13 mouse cellular contexts compared by ENCODE assay signal in genomic region chr14:55460297-55460696, GRCm38 (mm10). TPM values are rescaled to one million over a fixed set of nuclear protein-coding genes. Genes with fewer than 3 reads are reported as not detected.
A peak's percentile ranks its signal among the peaks of the same experiment; 100 is the strongest.
DNase-seq lines count a peak whose midpoint lies in the region; ATAC-seq and TF ChIP-seq lines count a peak whose summit lies in the region.
"Had no signal": no experiment of that assay in that cellular context is flagged by ENCODE, and none has a peak within 500 bp of the region (broad histone marks: within the 10 kb centered on the region; RNA-seq: fewer than 3 reads in every experiment).

No protein-coding gene starts in this region.

- H3K36me3 ChIP-seq in kidney, adult 2 months (ENCODE audit: control insufficient read depth, insufficient read depth, low read length) = no peaks in the 10 kb centered on the region
- H3K36me3 ChIP-seq in small intestine, adult 2 months (ENCODE audit: control insufficient read depth, insufficient read depth, low read length) = no peaks in the 10 kb centered on the region
- H3K36me3 ChIP-seq in heart, embryonic 10.5 days = no peaks in the 10 kb centered on the region
- H3K36me3 ChIP-seq: heart, embryonic 13.5 days had no signal

- no peak overlapping the region for H3K4me3 ChIP-seq in kidney, adult 2 months (ENCODE audit: insufficient read depth, low read depth, low read length)
- no peak overlapping the region for H3K4me3 ChIP-seq in layer of hippocampus, adult 2 months
- 0 out of 2 replicates have a peak overlapping the region, but pooled peaks have one; percentile 15 for H3K4me3 ChIP-seq in small intestine, adult 2 months (ENCODE audit: low read depth, low read length)
- no peak overlapping the region for H3K4me3 ChIP-seq in lung, adult 2 months (replicated peaks; ENCODE audit: extremely low read depth, low read depth, low read length)
- no peak overlapping the region for H3K4me3 ChIP-seq in heart, embryonic 10.5 days
- H3K4me3 ChIP-seq: heart, embryonic 13.5 days had no signal

- WGBS in kidney, adult 2 months = 38% methylated on average over 10 of the region's 10 CpGs
- WGBS in small intestine, adult 2 months = 28% methylated on average over 10 of the region's 10 CpGs
- WGBS in lung, adult 2 months = 65% methylated on average over 10 of the region's 10 CpGs
- 70% methylated on average over 10 of the region's 10 CpGs for WGBS in heart, embryonic 10.5 days

- TF ChIP-seq CTCF in kidney, adult 2 months (conservative IDR thresholded peaks at IDR 0.05; ENCODE audit: insufficient read depth, insufficient read length, low read depth, low read length) = no peak
- TF ChIP-seq CTCF in layer of hippocampus, adult 2 months (conservative IDR thresholded peaks at IDR 0.05) = no peak
- no peak for TF ChIP-seq CTCF in small intestine, adult 2 months (IDR thresholded peaks at IDR 0.05; ENCODE audit: extremely low read depth, insufficient read length, insufficient replicate concordance, low read depth, low read length)
- TF ChIP-seq CTCF in lung, adult 2 months (IDR thresholded peaks at IDR 0.05; ENCODE audit: insufficient read depth, low read length) = no peak

- peak overlapping the region; percentile 53 for H3K27ac ChIP-seq in kidney, adult 2 months (ENCODE audit: insufficient read depth, low read depth, low read length)
- H3K27ac ChIP-seq in layer of hippocampus, adult 2 months = peak overlapping the region; percentile 48
- peak overlapping the region; percentile 42 for H3K27ac ChIP-seq in small intestine, adult 2 months (ENCODE audit: insufficient read depth, low read depth, low read length)
- H3K27ac ChIP-seq in heart, embryonic 10.5 days = no peak overlapping the region
- H3K27ac ChIP-seq: heart, embryonic 13.5 days had no signal

- H3K4me1 ChIP-seq in kidney, adult 2 months (ENCODE audit: control insufficient read depth, insufficient read depth, low read length) = peaks cover 33% of the 10 kb centered on the region
- peaks cover 12% of the 10 kb centered on the region for H3K4me1 ChIP-seq in small intestine, adult 2 months (ENCODE audit: control insufficient read depth, insufficient read depth, insufficient read length, low read length)
- H3K4me1 ChIP-seq in lung, adult 2 months (ENCODE audit: control insufficient read depth, insufficient read depth, low read length) = no peaks in the 10 kb centered on the region
- H3K4me1 ChIP-seq in heart, embryonic 10.5 days = no peaks in the 10 kb centered on the region
- H3K4me1 ChIP-seq: heart, embryonic 13.5 days had no signal

- peak; percentile 24 to 38 for DNase-seq in frontal cortex, adult 2 months (ENCODE audit: extremely low spot score in 1 of 2, low spot score in 1 of 2)
- no peak for DNase-seq in frontal cortex, postnatal 10 days (ENCODE audit: low spot score in 2 of 2)
- DNase-seq in kidney, adult 2 months = peak; percentile 77
- peak; percentile 68 to 74 for DNase-seq in layer of hippocampus, adult 2 months (ENCODE audit: low spot score in 2 of 2)
- DNase-seq in lung, adult 2 months = no peak
- no peak for DNase-seq in heart, embryonic 10.5 days (ENCODE audit: low spot score)
- DNase-seq: adrenal gland, adult 8-10 months; cerebellum, adult 11-12 months; forebrain, postnatal 0 days had no signal

- H3K27me3 ChIP-seq in kidney, adult 2 months (replicated peaks; ENCODE audit: control insufficient read depth, insufficient read depth, low read length) = no peaks in the 10 kb centered on the region; the same call in 1 of the 2 replicates
- no peaks in the 10 kb centered on the region for H3K27me3 ChIP-seq in small intestine, adult 2 months (ENCODE audit: control insufficient read depth, insufficient read depth, low read length)
- H3K27me3 ChIP-seq in heart, embryonic 10.5 days (ENCODE audit: insufficient read depth, poor library complexity, severe bottlenecking) = no peaks in the 10 kb centered on the region; the same call in 1 of the 2 replicates

- no peaks in the 10 kb centered on the region for H3K9me3 ChIP-seq in heart, embryonic 10.5 days
- H3K9me3 ChIP-seq: heart, embryonic 13.5 days had no signal

- ATAC-seq in erythroblast, adult 5-6 weeks (replicated peaks; ENCODE audit: low FRiP score, poor library complexity, severe bottlenecking) = no peak
- ATAC-seq: forebrain, postnatal 0 days; hindbrain, embryonic 16.5 days had no signal

- TF ChIP-seq POLR2A in kidney, adult 2 months (IDR thresholded peaks at IDR 0.05; ENCODE audit: low read depth, low read length) = no peak
- no peak for TF ChIP-seq POLR2A in small intestine, adult 2 months (IDR thresholded peaks at IDR 0.05; ENCODE audit: low read depth, low read length)
- TF ChIP-seq POLR2A in lung, adult 2 months (IDR thresholded peaks at IDR 0.05; ENCODE audit: borderline replicate concordance, extremely low read depth, low read depth, low read length) = no peak

RNA-seq across cellular contexts. Expression of gene Dhrs4, which starts 18.3 kb away (rescaled TPM):
- polyA plus RNA-seq in frontal cortex, adult 2 months (2012; rRNA removed) = 17.1 and 17.6 TPM in 2 replicates
- 141 and 173 TPM in 2 replicates for polyA plus RNA-seq in kidney, adult 2 months (2012; rRNA removed)
- 10 to 100 TPM; 18.6 to 23.7 TPM for total RNA-seq in layer of hippocampus, adult 2 months (2021)
- 44.8 and 62.5 TPM in 2 replicates for polyA plus RNA-seq in small intestine, adult 2 months (2012; rRNA removed)
- polyA plus RNA-seq in lung, adult 2 months (2012; rRNA removed) = 25.0 and 28.1 TPM in 2 replicates
- 12.7 and 16.9 TPM in 2 replicates for total RNA-seq in erythroblast, adult 5-6 weeks (2015; ENCODE audit: low replicate concordance)
- total RNA-seq in erythroblast, adult 5-6 weeks (2017; ENCODE audit: low replicate concordance) = 9.8 and 19.1 TPM in 2 replicates
- 62.6 and 85.5 TPM in 2 replicates for polyA plus RNA-seq in heart, embryonic 10.5 days (2016; fragmentation: Nextera tagmentation; extraction: Ambion mirVana)

RNA-seq across cellular contexts. Expression of gene Carmil3, which starts 30.2 kb away (rescaled TPM):
- polyA plus RNA-seq in frontal cortex, adult 2 months (2012; rRNA removed) = 69.2 and 72.1 TPM in 2 replicates
- 3.5 and 3.8 TPM in 2 replicates for polyA plus RNA-seq in kidney, adult 2 months (2012; rRNA removed)
- total RNA-seq in layer of hippocampus, adult 2 months (2021) = 10 to 100 TPM; 57.9 to 64.4 TPM
- polyA plus RNA-seq in small intestine, adult 2 months (2012; rRNA removed) = 2.0 and 2.1 TPM in 2 replicates
- 1.8 and 3.0 TPM in 2 replicates for polyA plus RNA-seq in lung, adult 2 months (2012; rRNA removed)
- not detected in 2 replicates for total RNA-seq in erythroblast, adult 5-6 weeks (2015; ENCODE audit: low replicate concordance)
- not detected in 2 replicates for total RNA-seq in erythroblast, adult 5-6 weeks (2017; ENCODE audit: low replicate concordance)
- 1.5 and 3.3 TPM in 2 replicates for polyA plus RNA-seq in heart, embryonic 10.5 days (2016; fragmentation: Nextera tagmentation; extraction: Ambion mirVana)

RNA-seq across cellular contexts. Expression of gene Cpne6, which starts 49.9 kb away (rescaled TPM):
- 512 and 532 TPM in 2 replicates for polyA plus RNA-seq in frontal cortex, adult 2 months (2012; rRNA removed)
- polyA plus RNA-seq in kidney, adult 2 months (2012; rRNA removed) = 0.11 and 0.22 TPM in 2 replicates
- total RNA-seq in layer of hippocampus, adult 2 months (2021) = 100 to 1,000 TPM; 723 to 730 TPM
- not detected in 2 replicates for polyA plus RNA-seq in small intestine, adult 2 months (2012; rRNA removed)
- 0.05 and 0.07 TPM in 2 replicates for polyA plus RNA-seq in lung, adult 2 months (2012; rRNA removed)
- not detected in 2 replicates for total RNA-seq in erythroblast, adult 5-6 weeks (2015; ENCODE audit: low replicate concordance)
- total RNA-seq in erythroblast, adult 5-6 weeks (2017; ENCODE audit: low replicate concordance) = not detected in 2 replicates
- 0.36 and 0.41 TPM in 2 replicates for polyA plus RNA-seq in heart, embryonic 10.5 days (2016; fragmentation: Nextera tagmentation; extraction: Ambion mirVana)

Comparison
In these comparisons a context has a peak if more than half of its experiments do, and no peak if none do; other contexts are left out.
1. DNase-seq: peak in frontal cortex, adult 2 months (2 of 2), kidney, adult 2 months (single experiment) and layer of hippocampus, adult 2 months (2 of 2); none in frontal cortex, postnatal 10 days (0 of 2), lung, adult 2 months (single experiment) and heart, embryonic 10.5 days (single experiment).
2. RNA of gene Carmil3, which starts 30.2 kb away (polyA plus RNA-seq): 69.2 to 72.1 TPM in frontal cortex, adult 2 months; 3.5 to 3.8 TPM in kidney, adult 2 months, 1.5 to 3.3 TPM in heart, embryonic 10.5 days, 2.0 to 2.1 TPM in small intestine, adult 2 months and 1.8 to 3.0 TPM in lung, adult 2 months; every median in the first group is over 10 times any median in the second.
3. RNA of gene Cpne6, which starts 49.9 kb away (polyA plus RNA-seq): 512 to 532 TPM in frontal cortex, adult 2 months; 0.36 to 0.41 TPM in heart, embryonic 10.5 days, 0.11 to 0.22 TPM in kidney, adult 2 months, 0.05 to 0.07 TPM in lung, adult 2 months and not detected in small intestine, adult 2 months; every median in the first group is over 100 times any median in the second.